Mouse (Mus musculus): ENCODE results near the gene 1810043G02Rik.

DNA sequence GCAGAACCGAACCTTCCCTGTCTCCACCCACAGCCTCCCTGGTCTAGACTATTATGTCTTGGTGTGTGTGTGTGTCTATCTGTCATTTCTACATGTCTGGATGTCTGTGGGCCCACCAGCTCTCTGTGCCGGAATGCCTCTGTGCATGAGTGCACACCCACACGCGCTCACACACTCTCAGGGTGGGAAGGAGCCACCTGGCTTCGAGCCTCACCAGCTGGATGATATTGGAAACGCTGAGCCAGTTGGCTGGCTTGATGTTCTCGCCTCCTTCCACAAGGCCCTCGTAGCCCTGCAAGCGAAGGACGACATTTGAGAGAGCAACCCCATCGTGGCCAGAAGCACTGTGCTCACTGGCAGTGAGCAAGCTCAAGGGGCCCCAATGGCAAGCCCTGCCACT is 23.5 kb downstream of the 1810043G02Rik start:
- no peak for TF ChIP-seq POLR2A (IDR thresholded peaks at IDR 0.05; ENCODE audit: low read depth, low read length)
- no peak for TF ChIP-seq CTCF (IDR thresholded peaks at IDR 0.05; ENCODE audit: extremely low read depth, insufficient read length, insufficient replicate concordance, low read depth, low read length)

Data from small intestine, adult 2 months (tissue).